Mouse (Mus musculus): ENCODE measurements around the gene Gab3. TPM values are rescaled to one million over a fixed set of nuclear protein-coding genes. Genes with fewer than 3 reads are reported as not detected.
A peak's percentile ranks its signal among the peaks of the same experiment; 100 is the strongest.

Gene Gab3
- total and polyA plus RNA-seq, 2 experiments from 2014 or later, result 2.3 to 3.5 TPM

- H3K4me1 ChIP-seq (ENCODE audit: insufficient read depth, low read length), result no peaks in the 10 kb centered on the region
- DNase-seq (ENCODE audit: low spot score) (no peak), ATAC-seq (no peak)
- H3K27ac ChIP-seq, result no peak overlapping the region
- no peaks in the 10 kb centered on the region for H3K9me3 ChIP-seq (ENCODE audit: low read length)
- H3K27me3 ChIP-seq (ENCODE audit: insufficient read depth, low read length), result no peaks in the 10 kb centered on the region
- 0 out of 2 replicates have a peak, but pooled peaks cover 3% of the 10 kb centered on the region for H3K36me3 ChIP-seq (ENCODE audit: insufficient read depth, low read length)
- no peak for TF ChIP-seq CTCF (IDR thresholded peaks at IDR 0.05; ENCODE audit: low read depth)
- no peak overlapping the region for H3K9ac ChIP-seq (replicated peaks; ENCODE audit: low read length)
- H3K4me3 ChIP-seq (ENCODE audit: low read length), result no peak overlapping the region
- H3K4me2 ChIP-seq (ENCODE audit: low read depth, low read length), result no peak overlapping the region
Measured at GRCm38 (mm10) chrX:75115550-75115949, 30.3 kb upstream of the Gab3 start.

GRCm38 (mm10) chrX:75102293-75102692 is 17.0 kb upstream of the Gab3 start:
- DNase-seq (ENCODE audit: low spot score), result no peak
- Histone ChIP-seq H3K4me2 (ENCODE audit: low read depth, low read length) (no peak overlapping the region), H3K9ac (replicated peaks; ENCODE audit: low read length) (no peak overlapping the region), H3K27ac (no peak overlapping the region), H3K36me3 (ENCODE audit: insufficient read depth, low read length) (peaks cover 9% of the 10 kb centered on the region; the same call in 1 of the 2 replicates), H3K9me3 (ENCODE audit: low read length) (no peaks in the 10 kb centered on the region), H3K27me3 (ENCODE audit: insufficient read depth, low read length) (no peaks in the 10 kb centered on the region), H3K4me3 (ENCODE audit: low read length) (no peak overlapping the region), H3K4me1 (ENCODE audit: insufficient read depth, low read length) (no peaks in the 10 kb centered on the region)
- no peak for TF ChIP-seq CTCF (IDR thresholded peaks at IDR 0.05; ENCODE audit: low read depth)
- ATAC-seq, result no peak
- WGBS, result 87% methylated on average over 6 of the region's 6 CpGs

GRCm38 (mm10) chrX:75098799-75099198 is 13.5 kb upstream of the Gab3 start:
- H3K9me3 ChIP-seq (ENCODE audit: low read length), result no peaks in the 10 kb centered on the region
- no peak overlapping the region for H3K27ac ChIP-seq
- H3K4me3 ChIP-seq (ENCODE audit: low read length), result no peak overlapping the region
- H3K27me3 ChIP-seq (ENCODE audit: insufficient read depth, low read length), result no peaks in the 10 kb centered on the region
- DNase-seq (ENCODE audit: low spot score) (no peak), ATAC-seq (no peak)
- no peak for TF ChIP-seq CTCF (IDR thresholded peaks at IDR 0.05; ENCODE audit: low read depth)
- H3K9ac ChIP-seq (replicated peaks; ENCODE audit: low read length), result no peak overlapping the region
- no peak overlapping the region for H3K4me2 ChIP-seq (ENCODE audit: low read depth, low read length)
- no peaks in the 10 kb centered on the region for H3K4me1 ChIP-seq (ENCODE audit: insufficient read depth, low read length)
- 90% methylated on average over 8 of the region's 8 CpGs for WGBS
- no peaks in the 10 kb centered on the region for H3K36me3 ChIP-seq (ENCODE audit: insufficient read depth, low read length)

GRCm38 (mm10) chrX:75096163-75096770 is 11.0 kb upstream of the Gab3 start:
- Histone ChIP-seq H3K36me3 (ENCODE audit: insufficient read depth, low read length) (no peaks in the 10 kb centered on the region), H3K9ac (replicated peaks; ENCODE audit: low read length) (peak overlapping the region; percentile 48; the same call in 1 of the 2 replicates), H3K27me3 (ENCODE audit: insufficient read depth, low read length) (no peaks in the 10 kb centered on the region), H3K4me2 (ENCODE audit: low read depth, low read length) (peak overlapping the region; percentile 64), H3K4me1 (ENCODE audit: insufficient read depth, low read length) (no peaks in the 10 kb centered on the region), H3K4me3 (ENCODE audit: low read length) (peak overlapping the region; percentile 55), H3K27ac (peak overlapping the region; percentile 67), H3K9me3 (ENCODE audit: low read length) (no peaks in the 10 kb centered on the region)
- ATAC-seq (no peak), DNase-seq (ENCODE audit: low spot score) (peak; percentile 11)
- no peak for TF ChIP-seq CTCF (IDR thresholded peaks at IDR 0.05; ENCODE audit: low read depth)
- 27% methylated on average over 23 of the region's 23 CpGs for WGBS

- Histone ChIP-seq H3K4me1 (ENCODE audit: insufficient read depth, low read length) (no peaks in the 10 kb centered on the region), H3K9ac (replicated peaks; ENCODE audit: low read length) (peak within 1 kb of the TSS; percentile 48; the same call in 1 of the 2 replicates), H3K27me3 (ENCODE audit: insufficient read depth, low read length) (no peaks in the 10 kb centered on the region), H3K9me3 (ENCODE audit: low read length) (no peaks in the 10 kb centered on the region), H3K36me3 (ENCODE audit: insufficient read depth, low read length) (no peaks in the 10 kb centered on the region), H3K4me2 (ENCODE audit: low read depth, low read length) (peak within 1 kb of the TSS; percentile 64), H3K4me3 (ENCODE audit: low read length) (peak within 1 kb of the TSS; percentile 55), H3K27ac (peak within 1 kb of the TSS; percentile 67)
- ATAC-seq, result peak; percentile 100
- peak; percentile 94 for DNase-seq (ENCODE audit: low spot score)
- no peak for TF ChIP-seq CTCF (IDR thresholded peaks at IDR 0.05; ENCODE audit: low read depth)
- WGBS, result 33% methylated on average over 29 of the region's 29 CpGs
Measured at GRCm38 (mm10) chrX:75095369-75096162, 10.3 kb upstream of the Gab3 start, which contains the start of gene Dkc1. TSS of gene Dkc1 (plus strand) at chrX:75095854.

GRCm38 (mm10) chrX:75085654-75086053 is 396 bp upstream of the Gab3 start:
- WGBS, result 34% methylated on average over 1 of the region's 1 CpGs
- H3K27ac ChIP-seq, result no peak overlapping the region
- H3K4me3 ChIP-seq (ENCODE audit: low read length), result no peak overlapping the region
- H3K4me1 ChIP-seq (ENCODE audit: insufficient read depth, low read length), result no peaks in the 10 kb centered on the region
- DNase-seq (ENCODE audit: low spot score), result peak; percentile 5
- 0 out of 2 replicates have a peak, but pooled peaks have one; percentile 28 for ATAC-seq
- TF ChIP-seq CTCF (IDR thresholded peaks at IDR 0.05; ENCODE audit: low read depth), result 0 out of 2 replicates have a peak, but pooled peaks have one; percentile 18
- H3K36me3 ChIP-seq (ENCODE audit: insufficient read depth, low read length), result no peaks in the 10 kb centered on the region
- no peak overlapping the region for H3K9ac ChIP-seq (replicated peaks; ENCODE audit: low read length)
- H3K9me3 ChIP-seq (ENCODE audit: low read length), result no peaks in the 10 kb centered on the region
- H3K27me3 ChIP-seq (ENCODE audit: insufficient read depth, low read length), result no peaks in the 10 kb centered on the region
- no peak overlapping the region for H3K4me2 ChIP-seq (ENCODE audit: low read depth, low read length)

Data from hindbrain, postnatal 0 days (tissue).